Mouse (Mus musculus) urinary bladder, postnatal 4 days (tissue): ENCODE measurements around the gene Hcn2.
"Not testable (repeated sequence)": the region's sequence is repeated elsewhere in the genome, so short reads cannot be mapped to it uniquely, and the experiment has no call there.

Experiments used
- DNase-seq, 2 experiments: peaks; one replicate each; pipeline ENCODE4 v3.0.0; 2021 to 2022; ENCODE audit warnings: low spot score in 2 of 2

The Hcn2 gene

GRCm38 (mm10) chr10:79687513-79687912 is 28.9 kb upstream of the Hcn2 start:
- DNase-seq, result no peak

GRCm38 (mm10) chr10:79688720-79689119 is 27.7 kb upstream of the Hcn2 start, which contains the start of gene Gzmm:
Gzmm (plus strand) TSS chr10:79689020.
- no peak for DNase-seq

- no peak for DNase-seq
These were observed 27.3 kb upstream of the Hcn2 start for GRCm38 (mm10) chr10:79689178-79689577.

DNA sequence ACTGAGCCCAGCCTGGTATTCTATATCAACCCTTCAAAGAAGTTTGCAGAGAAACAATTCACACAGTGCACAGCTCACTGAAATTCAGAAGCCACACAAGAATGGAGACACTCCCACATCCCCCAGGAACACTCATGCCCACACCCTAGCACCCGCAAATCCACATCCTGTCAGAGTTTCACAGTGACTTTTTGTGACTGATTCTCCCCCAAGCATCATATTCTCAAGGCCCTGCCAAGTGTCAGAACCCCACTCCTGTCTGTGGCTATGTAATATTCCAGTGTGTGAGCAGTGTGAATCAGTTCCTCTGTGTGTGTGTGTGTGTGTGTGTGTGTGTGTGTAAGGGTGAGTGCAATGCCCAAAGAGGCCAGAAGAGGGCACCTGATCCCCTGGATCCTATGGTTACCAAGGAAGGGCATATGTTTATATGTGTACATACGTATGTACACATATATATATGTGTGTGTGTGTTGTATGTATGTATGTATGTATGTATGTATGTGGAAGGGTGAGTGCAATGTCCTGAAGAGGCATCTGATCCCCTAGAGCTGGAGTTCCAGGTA is 24.4 kb upstream of the Hcn2 start:
- DNase-seq, result no peak

DNA sequence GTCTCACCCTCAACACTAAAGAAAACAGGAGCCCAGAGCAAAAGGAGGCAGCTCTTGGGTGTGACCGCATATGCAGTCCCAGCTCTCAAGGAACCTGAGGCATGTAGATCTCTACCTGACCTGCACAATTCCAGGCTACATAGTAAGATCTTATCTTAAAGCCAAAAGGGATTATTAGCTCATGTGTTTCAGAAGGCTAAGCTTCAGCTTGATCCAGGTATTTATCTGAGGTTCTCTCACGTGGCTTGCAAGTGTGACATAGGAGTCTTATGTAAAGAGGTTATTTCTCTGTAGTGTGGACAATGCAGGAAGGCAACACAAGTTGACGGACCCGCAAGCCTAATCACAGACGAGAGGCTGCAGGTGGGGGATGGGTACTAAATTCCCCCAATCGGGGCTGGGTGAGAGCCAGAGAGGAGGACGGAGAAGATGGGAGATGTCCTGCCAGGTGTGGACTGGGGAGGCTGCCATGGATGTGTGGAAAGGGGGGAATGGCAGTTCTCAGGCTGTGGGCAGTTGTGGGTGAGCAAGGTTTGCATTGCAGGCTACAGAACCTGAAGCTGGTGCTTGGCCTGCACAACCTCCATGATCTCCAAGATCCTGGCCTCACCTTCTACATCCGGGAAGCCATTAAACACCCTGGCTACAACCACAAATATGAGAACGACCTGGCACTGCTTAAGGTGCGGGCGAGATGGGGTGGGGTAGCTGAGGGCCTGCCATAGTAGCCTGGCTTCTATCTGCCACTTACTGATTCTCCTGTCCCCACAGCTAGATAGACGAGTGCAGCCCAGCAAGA is 22.7 kb upstream of the Hcn2 start:
- no peak for DNase-seq

DNA sequence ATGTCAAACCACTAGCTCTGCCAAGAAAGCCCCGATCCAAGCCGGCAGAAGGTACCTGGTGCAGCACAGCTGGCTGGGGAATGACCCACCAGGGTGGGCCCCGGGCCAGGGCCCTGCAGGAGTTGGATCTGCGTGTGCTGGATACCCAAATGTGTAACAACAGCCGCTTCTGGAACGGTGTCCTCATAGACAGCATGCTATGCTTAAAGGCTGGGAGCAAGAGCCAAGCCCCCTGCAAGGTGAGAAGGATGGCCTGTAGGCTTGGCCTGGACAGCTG is 22.1 kb upstream of the Hcn2 start:
- DNase-seq, result no peak

DNA sequence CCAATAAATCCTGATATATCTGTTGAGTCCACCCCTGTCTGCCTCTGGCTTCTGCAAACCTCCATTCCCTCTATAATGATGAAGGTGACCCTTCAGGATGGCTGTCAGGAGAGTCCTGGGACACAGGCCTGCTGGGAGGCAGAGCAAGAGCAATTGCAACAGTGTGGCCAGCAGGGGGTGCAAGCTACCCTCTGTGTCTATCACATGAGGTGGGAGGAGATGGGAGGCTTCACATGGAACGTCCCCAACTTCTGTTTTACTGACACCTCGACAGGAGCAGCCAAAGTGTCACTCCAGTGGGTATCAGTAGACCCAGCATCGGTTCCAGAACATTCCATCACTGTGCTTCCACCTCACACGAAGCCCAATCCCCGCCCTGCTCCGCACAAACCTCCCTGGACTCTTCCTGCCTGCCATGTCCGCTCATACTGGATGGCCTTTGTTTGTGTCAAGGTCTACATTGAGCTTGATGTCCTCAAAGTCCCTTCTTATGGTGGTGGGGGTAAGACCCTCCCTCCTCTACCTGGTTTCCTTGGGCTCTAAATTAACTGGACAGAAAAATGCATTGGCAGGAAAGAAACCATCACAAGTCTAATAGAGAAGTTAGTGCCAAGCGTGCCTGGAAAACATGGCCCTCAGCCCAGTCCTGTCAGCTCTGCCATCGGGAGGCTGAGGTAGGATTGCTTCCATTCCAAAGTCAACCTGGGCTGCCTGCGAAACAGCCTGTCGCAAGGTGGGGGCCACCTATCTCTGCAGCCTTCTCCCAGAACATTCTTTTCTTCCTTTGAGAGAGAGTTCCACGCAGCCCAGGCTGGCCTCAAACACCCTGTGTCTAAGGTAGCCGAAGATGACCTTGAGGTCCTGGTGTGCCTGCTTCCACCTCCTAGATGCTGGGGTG is 21.0 kb upstream of the Hcn2 start:
- peak; percentile 63 to 77 for DNase-seq

- DNase-seq, result no peak
These were observed 20.2 kb upstream of the Hcn2 start for GRCm38 (mm10) chr10:79696129-79696651.

GRCm38 (mm10) chr10:79697916-79698315 is 18.5 kb upstream of the Hcn2 start:
- no peak for DNase-seq

- no peak for DNase-seq
These were observed 18.0 kb upstream of the Hcn2 start for GRCm38 (mm10) chr10:79698459-79698858.

GRCm38 (mm10) chr10:79700676-79701075 is 15.8 kb upstream of the Hcn2 start:
- DNase-seq, result no peak

GRCm38 (mm10) chr10:79701443-79702129 is 14.8 kb upstream of the Hcn2 start:
- DNase-seq, result no peak

DNA sequence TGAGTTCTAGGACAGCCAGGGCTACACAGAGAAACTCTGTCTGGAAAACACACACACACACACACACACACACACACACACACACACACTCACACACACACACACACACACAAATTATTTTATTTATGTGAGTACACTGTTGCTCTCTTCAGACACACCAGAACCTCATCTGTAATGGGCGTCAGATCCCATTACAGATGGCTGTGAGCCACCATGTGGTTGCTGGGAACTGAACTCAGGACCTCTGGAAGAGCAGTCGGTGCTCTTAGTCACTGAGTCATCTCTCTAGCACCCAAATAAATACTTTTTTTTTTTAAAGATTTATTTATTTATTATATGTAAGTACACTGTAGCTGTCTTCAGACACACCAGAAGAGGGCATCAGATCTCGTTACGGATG is 13.5 kb upstream of the Hcn2 start:
- DNase-seq, result not testable (repeated sequence)

GRCm38 (mm10) chr10:79703541-79703940 is 12.9 kb upstream of the Hcn2 start:
- no peak for DNase-seq

- peak; percentile 98 to 99 for DNase-seq
These were observed 12.1 kb upstream of the Hcn2 start, which contains the start of gene Bsg for GRCm38 (mm10) chr10:79704065-79704969. Bsg (plus strand) TSS chr10:79704491.

- DNase-seq, result no peak
These were observed 11.5 kb upstream of the Hcn2 start for GRCm38 (mm10) chr10:79704970-79705360.

DNA sequence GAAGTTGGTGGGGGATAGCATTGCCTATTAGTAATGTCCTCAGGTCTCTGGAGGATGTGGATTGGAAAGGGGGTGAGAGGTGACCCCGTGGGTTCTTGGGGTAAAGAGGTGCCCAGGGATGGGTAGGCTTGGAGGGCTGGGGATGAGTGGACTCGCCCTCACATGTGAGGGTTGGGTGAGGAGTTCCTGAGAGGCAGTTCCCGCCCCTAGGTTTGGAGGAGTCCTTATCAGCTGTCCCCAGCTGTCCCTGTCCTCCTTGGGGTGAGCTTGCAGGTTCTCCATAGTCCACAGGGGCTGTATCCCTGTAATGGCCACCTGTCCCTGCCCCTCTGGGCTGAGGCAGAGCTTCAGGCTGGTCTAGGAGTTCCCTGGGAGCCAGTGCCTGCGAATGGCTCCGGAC is 10.5 kb upstream of the Hcn2 start:
- DNase-seq, result no peak

DNA sequence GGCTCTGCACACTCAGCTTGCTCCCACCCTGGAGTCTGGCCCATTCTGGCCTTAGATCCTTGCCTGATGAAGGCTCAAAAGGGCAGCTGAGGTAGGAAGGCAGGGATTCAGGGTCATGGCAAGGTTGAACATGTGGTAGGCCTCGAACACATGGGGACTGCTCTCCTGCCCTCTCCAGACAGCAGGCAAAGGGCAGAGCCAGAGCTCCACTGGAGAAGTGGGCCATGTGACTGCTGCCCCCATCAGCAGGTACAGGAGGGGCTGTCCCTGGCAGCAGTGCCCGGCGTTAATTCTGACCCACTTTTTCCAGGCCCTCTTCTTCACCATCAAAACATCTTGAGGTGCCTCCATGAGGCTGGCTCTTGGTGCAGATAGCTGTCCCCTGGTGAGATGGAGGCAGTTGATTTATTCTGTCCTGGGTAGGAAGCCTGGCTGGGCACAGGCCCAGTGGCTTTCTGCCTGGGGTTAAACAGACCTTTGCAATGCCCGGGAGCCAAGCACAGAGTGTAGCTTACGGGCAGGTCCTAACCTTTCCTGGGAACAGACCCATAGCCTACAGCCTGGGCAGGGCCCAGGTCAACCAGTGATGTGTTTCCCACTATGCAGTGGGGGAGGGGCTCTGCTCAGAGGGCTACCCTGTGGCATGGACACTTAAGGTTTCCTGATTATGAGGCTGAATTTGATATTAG is 9.9 kb upstream of the Hcn2 start:
- DNase-seq, result no peak

DNA sequence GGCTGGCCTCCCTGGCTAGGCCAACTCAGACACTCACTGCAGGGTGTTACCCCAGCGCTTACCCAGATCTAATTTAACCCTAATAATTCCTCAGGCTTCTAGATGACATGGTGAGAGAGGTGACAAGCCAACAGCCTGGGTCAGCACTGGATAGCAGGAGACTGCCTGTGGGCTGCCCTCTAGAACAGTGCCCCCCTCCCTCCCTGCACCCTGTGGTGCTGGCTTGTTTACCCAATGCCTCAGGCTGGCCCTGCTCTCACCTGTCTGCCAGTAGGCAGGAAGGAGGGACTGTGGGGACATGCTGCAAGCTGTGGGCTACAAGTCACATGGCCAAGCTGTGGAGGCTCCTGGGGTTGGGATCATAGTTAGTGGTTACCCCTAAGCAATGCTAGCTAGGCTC is 9.3 kb upstream of the Hcn2 start:
- DNase-seq, result no peak

GRCm38 (mm10) chr10:79707759-79708158 is 8.7 kb upstream of the Hcn2 start:
- no peak for DNase-seq
